1 mouse cellular context compared by ENCODE assay signal in the genomic region with DNA sequence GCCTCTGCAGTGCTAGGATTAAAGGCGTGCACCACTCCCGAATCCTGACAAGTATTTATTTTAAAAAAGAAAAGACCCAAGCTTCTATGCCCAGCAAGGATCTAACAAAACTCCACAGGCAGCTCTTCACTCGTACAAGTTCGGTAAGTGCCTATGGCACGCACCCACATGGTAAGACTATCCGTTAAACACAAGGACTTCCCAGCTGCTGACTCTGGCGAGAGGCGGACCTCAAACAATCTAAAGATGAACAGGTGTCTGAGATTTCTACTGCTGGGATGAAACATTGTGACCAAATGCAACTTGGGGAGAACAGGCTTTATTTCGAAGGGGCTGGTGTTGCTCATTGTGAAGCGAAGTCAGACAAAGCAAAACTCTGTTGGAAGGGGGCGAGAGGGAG.
A peak's percentile ranks its signal among the peaks of the same experiment; 100 is the strongest.
TF ChIP-seq lines count a peak whose summit lies in the region.

No protein-coding gene starts in this region.

TF ChIP-seq in myocyte, 11 proteins besides CTCF, POLR2A, EP300 and RAD21:
- TF ChIP-seq SRF (IDR thresholded peaks at IDR 0.05; ENCODE audit: control insufficient read depth, insufficient read length, low read depth) (no peak), TCF12 (IDR thresholded peaks at IDR 0.05; ENCODE audit: insufficient read depth, poor library complexity, severe bottlenecking) (peak; percentile 17), MYOG (IDR thresholded peaks at IDR 0.05; ENCODE audit: control insufficient read depth in 1 of 3, insufficient read depth in 1 of 3, insufficient read length in 2 of 3, low read depth in 2 of 3) (peak in 1 of 3 experiments; percentile 53), CEBPB (IDR thresholded peaks at IDR 0.05; ENCODE audit: insufficient read depth, poor library complexity, severe bottlenecking) (no peak), USF1 (IDR thresholded peaks at IDR 0.05; ENCODE audit: low read depth) (no peak), MAX (IDR thresholded peaks at IDR 0.05; ENCODE audit: low read depth) (no peak), E2F4 (IDR thresholded peaks at IDR 0.05; ENCODE audit: insufficient read depth) (no peak), REST (IDR thresholded peaks at IDR 0.05; ENCODE audit: insufficient read depth, insufficient read length) (no peak), POLR2AphosphoS2 (IDR thresholded peaks at IDR 0.05; ENCODE audit: insufficient read length, low read depth) (no peak), TCF3 (IDR thresholded peaks at IDR 0.05; ENCODE audit: insufficient read length, low read depth) (no peak), MYOD1 (IDR thresholded peaks at IDR 0.05; ENCODE audit: control insufficient read depth in 1 of 3, insufficient read length in 2 of 3, low read depth in 2 of 3) (peak in 1 of 3 experiments; percentile 63)
